Mouse (Mus musculus) CD4-positive, CD25-positive, alpha-beta regulatory T cell, adult 2 months (primary cell): ENCODE results near the gene Olfr70.
A peak's percentile ranks its signal among the peaks of the same experiment; 100 is the strongest.

Experiments used
- DNase-seq: peaks from one replicate; pipeline ENCODE4 v3.0.0-alpha.2; 2012; ENCODE audit warnings: low read depth, low spot score

Gene Olfr70

GRCm38 (mm10) chr4:43655656-43656338 lies 44.8 kb downstream of the Olfr70 start:
- DNase-seq: no peak

- peak; percentile 46 for DNase-seq
Observed at GRCm38 (mm10) chr4:43653161-43654015, 47.2 kb downstream of the Olfr70 start, which contains the start of gene Spag8. Gene Spag8 (minus strand): TSS chr4:43653594.

- DNase-seq: no peak
Observed at GRCm38 (mm10) chr4:43652726-43653125, 47.9 kb downstream of the Olfr70 start.

DNA sequence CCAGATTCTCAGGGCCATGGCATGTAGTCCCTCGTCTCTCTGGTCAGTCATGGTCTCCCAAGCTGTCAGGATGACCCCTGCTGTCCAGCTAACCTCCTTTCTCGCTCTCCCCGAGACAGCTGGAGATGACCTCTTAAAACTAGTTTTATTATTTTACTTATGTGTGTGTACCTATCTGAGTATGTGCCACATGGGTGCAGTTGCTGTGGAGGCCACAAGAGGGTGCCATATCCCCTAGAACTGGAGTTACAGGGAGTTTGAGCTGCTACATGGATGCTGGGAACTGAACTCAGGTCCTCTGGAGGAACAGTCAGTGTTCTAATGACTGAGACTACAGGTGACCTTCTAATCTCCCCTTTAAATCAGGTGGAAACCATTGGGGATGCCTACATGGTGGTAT lies 50.8 kb downstream of the Olfr70 start:
- no peak for DNase-seq
